Mouse (Mus musculus) lung, postnatal 0 days (tissue): ENCODE results near the gene Mb21d2. TPM values are rescaled to one million over a fixed set of nuclear protein-coding genes. Genes with fewer than 3 reads are reported as not detected.
A peak's percentile ranks its signal among the peaks of the same experiment; 100 is the strongest.

Experiments
- ATAC-seq: fragments of 200-750 bp; cut with Nextera tagmentation; 2 replicates; pipeline ENCODE4 v1.8.0; 2017; ENCODE audit warnings: moderate library complexity
- DNase-seq: peaks from one replicate; pipeline ENCODE4 v3.0.0-alpha.2; 2016; ENCODE audit warnings: low spot score
- H3K27ac ChIP-seq: fragments of 300-500 bp; sonication (generic); 2 replicates; pipeline ENCODE4 v1.5.1; 2014; ENCODE audit warnings: antibody characterized with exemption, mild to moderate bottlenecking, low read length, mixed read lengths
- H3K27me3 ChIP-seq: fragments of 300-500 bp; sonication (generic); replicated peaks from 2 replicates; pipeline ENCODE4 v1.6.1; 2014; ENCODE audit warnings: low read length, mixed read lengths; ENCODE audit not compliant: insufficient read depth
- H3K36me3 ChIP-seq: fragments of 300-500 bp; sonication (generic); 2 replicates; pipeline ENCODE4 v1.6.1; 2014; ENCODE audit warnings: low read length, mixed read lengths; ENCODE audit not compliant: insufficient read depth
- H3K4me1 ChIP-seq: fragments of 300-500 bp; sonication (generic); 2 replicates; pipeline ENCODE4 v1.6.1; 2014; ENCODE audit warnings: antibody characterized with exemption, low read depth, low read length, mixed read lengths; ENCODE audit not compliant: insufficient read depth
- H3K4me2 ChIP-seq: fragments of 300-500 bp; sonication (generic); replicated peaks from 2 replicates; pipeline ENCODE4 v1.6.1; 2014; ENCODE audit warnings: low read depth, mild to moderate bottlenecking, low read length, moderate library complexity, mixed read lengths
- H3K4me3 ChIP-seq: fragments of 300-500 bp; sonication (generic); 2 replicates; pipeline ENCODE4 v1.5.1; 2014; ENCODE audit warnings: low read depth, low read length
- H3K9ac ChIP-seq: fragments of 300-500 bp; sonication (generic); replicated peaks from 2 replicates; pipeline ENCODE4 v1.6.1; 2014; ENCODE audit warnings: low read depth, mild to moderate bottlenecking
- H3K9me3 ChIP-seq: fragments of 300-500 bp; sonication (generic); 2 replicates; pipeline ENCODE4 v1.6.1; 2016; ENCODE audit warnings: low read length, mixed read lengths
- CTCF ChIP-seq: IDR thresholded peaks from 2 replicates; pipeline ENCODE4 v1.5.1; 2016; ENCODE audit warnings: antibody characterized with exemption, mild to moderate bottlenecking
- EP300 ChIP-seq: IDR thresholded peaks from 2 replicates; pipeline ENCODE4 v1.6.1; 2016; ENCODE audit warnings: antibody characterized with exemption, mild to moderate bottlenecking, control low read depth
- WGBS: fragments of 180-500 bp; shearing (Covaris S2); extraction: QIAGEN DNeasy Blood & Tissue Kit; methylation state at CpG from one replicate; pipeline ENCODE4 v1.1.7; 2014; 5-methylcytosine and 5-hydroxymethylcytosine counted together
- polyA plus RNA-seq: library from polyadenylated mRNA; unstranded; fragments of >200 nt; fragmentation: Nextera tagmentation; extraction: Ambion mirVana; gene quantifications from 2 replicates; pipeline ENCODE4 v1.2.1, GENCODE M21; 2015

The Mb21d2 gene
- polyA plus RNA-seq, 1 experiment from 2014 or later: 3.8 TPM

GRCm38 (mm10) chr16:28870860-28871259, 58.6 kb downstream of the Mb21d2 start:
- ATAC-seq: peak; percentile 32; the same call in 1 of the 2 replicates

GRCm38 (mm10) chr16:28870456-28870855, 59.0 kb downstream of the Mb21d2 start:
- no peak overlapping the region for H3K9ac ChIP-seq
- H3K9me3 ChIP-seq: no peaks in the 10 kb centered on the region
- H3K27ac ChIP-seq: no peak overlapping the region
- WGBS: 69% methylated on average over 5 of the region's 5 CpGs
- H3K4me3 ChIP-seq: no peak overlapping the region
- no peaks in the 10 kb centered on the region; the same call in 1 of the 2 replicates for H3K4me1 ChIP-seq
- DNase-seq (no peak), ATAC-seq (no peak)
- TF ChIP-seq CTCF (no peak), EP300 (no peak)
- no peaks in the 10 kb centered on the region for H3K36me3 ChIP-seq
- no peaks in the 10 kb centered on the region for H3K27me3 ChIP-seq
- H3K4me2 ChIP-seq: no peak overlapping the region

More at GRCm38 (mm10) chr16:28870860-28871259, 58.6 kb downstream of the Mb21d2 start:
- WGBS: 50% methylated on average over 9 of the region's 9 CpGs
- no peak for TF ChIP-seq EP300
- TF ChIP-seq CTCF: no peak
- DNase-seq: no peak
- Histone ChIP-seq H3K4me3 (no peak overlapping the region), H3K9ac (no peak overlapping the region), H3K4me2 (no peak overlapping the region), H3K27ac (no peak overlapping the region), H3K9me3 (no peaks in the 10 kb centered on the region), H3K36me3 (no peaks in the 10 kb centered on the region), H3K27me3 (no peaks in the 10 kb centered on the region), H3K4me1 (no peaks in the 10 kb centered on the region; the same call in 1 of the 2 replicates)

- 60% methylated on average over 9 of the region's 9 CpGs for WGBS
- no peaks in the 10 kb centered on the region for H3K27me3 ChIP-seq
- ATAC-seq (peak; percentile 80), DNase-seq (peak; percentile 23)
- TF ChIP-seq CTCF (no peak), EP300 (peak; percentile 80)
- H3K9ac ChIP-seq: no peak overlapping the region
- 0 out of 2 replicates have a peak overlapping the region, but pooled peaks have one; percentile 14 for H3K27ac ChIP-seq
- no peak overlapping the region for H3K4me2 ChIP-seq
- H3K4me3 ChIP-seq: no peak overlapping the region
- no peaks in the 10 kb centered on the region for H3K36me3 ChIP-seq
- H3K4me1 ChIP-seq: no peaks in the 10 kb centered on the region; the same call in 1 of the 2 replicates
- no peaks in the 10 kb centered on the region for H3K9me3 ChIP-seq
Observed at GRCm38 (mm10) chr16:28868864-28869263, 60.6 kb downstream of the Mb21d2 start.

- Histone ChIP-seq H3K4me3 (no peak overlapping the region), H3K27me3 (no peaks in the 10 kb centered on the region), H3K9ac (no peak overlapping the region), H3K36me3 (no peaks in the 10 kb centered on the region), H3K9me3 (no peaks in the 10 kb centered on the region), H3K27ac (no peak overlapping the region), H3K4me2 (no peak overlapping the region), H3K4me1 (no peaks in the 10 kb centered on the region; the same call in 1 of the 2 replicates)
- 70% methylated on average over 8 of the region's 8 CpGs for WGBS
- ATAC-seq (no peak), DNase-seq (no peak)
- no peak for TF ChIP-seq EP300
- TF ChIP-seq CTCF: no peak
Observed at GRCm38 (mm10) chr16:28866584-28867295, 62.7 kb downstream of the Mb21d2 start.

- no peak overlapping the region for H3K27ac ChIP-seq
- H3K9me3 ChIP-seq: no peaks in the 10 kb centered on the region
- H3K4me1 ChIP-seq: no peaks in the 10 kb centered on the region; the same call in 1 of the 2 replicates
- ATAC-seq (no peak), DNase-seq (no peak)
- H3K4me3 ChIP-seq: no peak overlapping the region
- no peaks in the 10 kb centered on the region for H3K36me3 ChIP-seq
- no peak for TF ChIP-seq CTCF
- no peak for TF ChIP-seq EP300
- no peak overlapping the region for H3K9ac ChIP-seq
- no peak overlapping the region for H3K4me2 ChIP-seq
- H3K27me3 ChIP-seq: no peaks in the 10 kb centered on the region
- 54% methylated on average over 6 of the region's 6 CpGs for WGBS
Observed at GRCm38 (mm10) chr16:28863616-28864015, 65.9 kb downstream of the Mb21d2 start.

GRCm38 (mm10) chr16:28862093-28862492, 67.4 kb downstream of the Mb21d2 start:
- DNase-seq (peak; percentile 63), ATAC-seq (peak; percentile 75)
- H3K9me3 ChIP-seq: no peaks in the 10 kb centered on the region
- H3K4me3 ChIP-seq: no peak overlapping the region
- H3K27me3 ChIP-seq: no peaks in the 10 kb centered on the region
- no peak overlapping the region for H3K9ac ChIP-seq
- H3K27ac ChIP-seq: no peak overlapping the region
- 6% methylated on average over 7 of the region's 7 CpGs for WGBS
- no peaks in the 10 kb centered on the region; the same call in 1 of the 2 replicates for H3K4me1 ChIP-seq
- no peak overlapping the region; the same call in 1 of the 2 replicates for H3K4me2 ChIP-seq
- no peaks in the 10 kb centered on the region for H3K36me3 ChIP-seq
- no peak for TF ChIP-seq CTCF
- 0 out of 2 replicates have a peak, but pooled peaks have one; percentile 38 for TF ChIP-seq EP300
